10 mouse cellular contexts compared by ENCODE assay signal in the genomic region with DNA sequence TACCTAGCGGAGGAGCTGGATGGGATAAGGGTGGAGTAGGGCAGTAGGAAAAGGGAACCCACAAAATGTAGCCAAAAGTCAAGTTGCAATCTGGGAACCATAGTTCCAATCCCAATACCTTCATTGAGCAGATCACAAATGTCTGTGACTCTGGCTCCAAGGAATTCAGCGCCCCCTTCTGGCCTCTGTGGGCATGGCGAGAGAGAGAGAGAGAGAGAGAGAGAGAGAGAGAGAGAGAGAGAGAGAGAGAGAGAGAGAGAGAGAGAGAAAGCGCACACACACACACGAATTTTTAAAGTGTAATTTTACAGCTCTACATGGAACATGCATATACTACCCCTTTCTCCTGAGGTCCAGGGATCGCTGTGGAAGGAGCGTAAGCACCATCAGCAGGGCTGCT. TPM values are rescaled to one million over a fixed set of nuclear protein-coding genes. Genes with fewer than 3 reads are reported as not detected.
DNase-seq lines count a peak whose midpoint lies in the region; ATAC-seq and TF ChIP-seq lines count a peak whose summit lies in the region.
"Had no signal": no experiment of that assay in that cellular context is flagged by ENCODE, and none has a peak within 500 bp of the region (broad histone marks: within the 10 kb centered on the region; RNA-seq: fewer than 3 reads in every experiment).

No protein-coding gene starts in this region.

- no peak overlapping the region for H3K9ac ChIP-seq in ES-Bruce4 (ENCODE audit: low read depth, poor library complexity, severe bottlenecking)
- H3K9ac ChIP-seq in liver, embryonic 12.5 days: no peak overlapping the region
- H3K9ac ChIP-seq: embryonic facial prominence, embryonic 12.5 days had no signal

- TF ChIP-seq EP300 in ES-Bruce4 (IDR thresholded peaks at IDR 0.05; ENCODE audit: insufficient read depth, low read depth, low read length): no peak

- TF ChIP-seq CTCF in ES-Bruce4 (IDR thresholded peaks at IDR 0.05; ENCODE audit: low read depth, low read length): peak; percentile 49

- peak; percentile 53 for DNase-seq in layer of hippocampus, adult 11-12 months (ENCODE audit: low spot score)
- no peak for DNase-seq in layer of hippocampus, adult 9-10 months (ENCODE audit: low spot score)
- DNase-seq in ZHBTc4 (ENCODE audit: low read depth, low spot score): peak; percentile 64
- DNase-seq in thymus, postnatal 10 days (ENCODE audit: low spot score in 2 of 2): peak; percentile 55 to 72
- DNase-seq in kidney, postnatal 14 days: no peak
- DNase-seq in frontal cortex, postnatal 10 days (ENCODE audit: low spot score in 2 of 2): no peak

- ATAC-seq in liver, embryonic 12.5 days: no peak

- no peak overlapping the region for H3K27ac ChIP-seq in ES-Bruce4 (ENCODE audit: insufficient read depth, low read length)
- no peak overlapping the region for H3K27ac ChIP-seq in liver, embryonic 12.5 days
- H3K27ac ChIP-seq: embryonic facial prominence, embryonic 12.5 days had no signal

- no peaks in the 10 kb centered on the region for H3K9me3 ChIP-seq in ES-Bruce4 (replicated peaks; ENCODE audit: control insufficient read depth, insufficient read depth, low read length, poor library complexity, severe bottlenecking)
- no peaks in the 10 kb centered on the region for H3K9me3 ChIP-seq in liver, embryonic 12.5 days (replicated peaks)
- H3K9me3 ChIP-seq: embryonic facial prominence, embryonic 12.5 days had no signal

- no peak for TF ChIP-seq POLR2A in ES-Bruce4 (IDR thresholded peaks at IDR 0.05; ENCODE audit: insufficient read depth, low read length)

- H3K27me3 ChIP-seq in ES-Bruce4 (ENCODE audit: control insufficient read depth, insufficient read depth, low read length, poor library complexity, severe bottlenecking): no peaks in the 10 kb centered on the region
- H3K27me3 ChIP-seq in liver, embryonic 12.5 days (replicated peaks): peaks cover 21% of the 10 kb centered on the region

- H3K4me2 ChIP-seq in liver, embryonic 12.5 days: peak overlapping the region; percentile 14; the same call in 1 of the 2 replicates
- H3K4me2 ChIP-seq: embryonic facial prominence, embryonic 12.5 days had no signal

- 18% methylated on average over 6 of the region's 7 CpGs for WGBS in liver, embryonic 12.5 days (ENCODE audit: insufficient replicate concordance)

- no peak overlapping the region for H3K4me3 ChIP-seq in ES-Bruce4 (ENCODE audit: low read depth, low read length)
- H3K4me3 ChIP-seq in liver, embryonic 12.5 days: no peak overlapping the region
- H3K4me3 ChIP-seq: embryonic facial prominence, embryonic 12.5 days had no signal

- H3K36me3 ChIP-seq in ES-Bruce4 (ENCODE audit: control insufficient read depth, insufficient read depth, low read length, poor library complexity, severe bottlenecking): no peaks in the 10 kb centered on the region
- no peaks in the 10 kb centered on the region for H3K36me3 ChIP-seq in liver, embryonic 12.5 days
- H3K36me3 ChIP-seq: embryonic facial prominence, embryonic 12.5 days had no signal

- H3K4me1 ChIP-seq in ES-Bruce4 (ENCODE audit: control insufficient read depth, insufficient read depth, low read length): no peaks in the 10 kb centered on the region
- peaks cover 55% of the 10 kb centered on the region for H3K4me1 ChIP-seq in liver, embryonic 12.5 days
- H3K4me1 ChIP-seq: embryonic facial prominence, embryonic 12.5 days had no signal

RNA-seq across cellular contexts. Expression of a gene that starts 6.8 kb away (rescaled TPM):
- polyA plus RNA-seq in ES-Bruce4 (2011; ENCODE audit: insufficient read depth, insufficient read length, low read depth, missing spikeins): 1.4 and 1.8 TPM in 2 replicates
- polyA plus RNA-seq in liver, embryonic 12.5 days (2016; fragmentation: Nextera tagmentation; extraction: Ambion mirVana): 159 and 161 TPM in 2 replicates

RNA-seq across cellular contexts. Expression of a gene that starts 14.2 kb away (rescaled TPM):
- not detected in 2 replicates for polyA plus RNA-seq in ES-Bruce4 (2011; ENCODE audit: insufficient read depth, insufficient read length, low read depth, missing spikeins)
- not detected in 2 replicates for polyA plus RNA-seq in liver, embryonic 12.5 days (2016; fragmentation: Nextera tagmentation; extraction: Ambion mirVana)
- polyA plus RNA-seq: embryonic facial prominence, embryonic 12.5 days; neural tube, embryonic 14.5 days had no signal

RNA-seq across cellular contexts. Expression of a gene that starts 29.5 kb away (rescaled TPM):
- polyA plus RNA-seq in ES-Bruce4 (2011; ENCODE audit: insufficient read depth, insufficient read length, low read depth, missing spikeins): not detected in 2 replicates
- polyA plus RNA-seq in liver, embryonic 12.5 days (2016; fragmentation: Nextera tagmentation; extraction: Ambion mirVana): not detected in 2 replicates

RNA-seq across cellular contexts. Expression of a gene that starts 36.2 kb away (rescaled TPM):
- 25.5 and 37.9 TPM in 2 replicates for polyA plus RNA-seq in ES-Bruce4 (2011; ENCODE audit: insufficient read depth, insufficient read length, low read depth, missing spikeins)
- 22.9 and 23.5 TPM in 2 replicates for polyA plus RNA-seq in liver, embryonic 12.5 days (2016; fragmentation: Nextera tagmentation; extraction: Ambion mirVana)

RNA-seq across cellular contexts. Expression of a gene that starts 46.8 kb away (rescaled TPM):
- 4.7 and 5.3 TPM in 2 replicates for polyA plus RNA-seq in ES-Bruce4 (2011; ENCODE audit: insufficient read depth, insufficient read length, low read depth, missing spikeins)
- polyA plus RNA-seq in liver, embryonic 12.5 days (2016; fragmentation: Nextera tagmentation; extraction: Ambion mirVana): 3.0 and 3.6 TPM in 2 replicates

Comparison
In these comparisons a context has a peak if more than half of its experiments do, and no peak if none do; other contexts are left out.
1. DNase-seq: peak in layer of hippocampus, adult 11-12 months (single experiment), ZHBTc4 (single experiment) and thymus, postnatal 10 days (2 of 2); none in layer of hippocampus, adult 9-10 months (single experiment), kidney, postnatal 14 days (single experiment) and frontal cortex, postnatal 10 days (0 of 2).
2. RNA of a gene that starts 6.8 kb away (polyA plus RNA-seq): 159 to 161 TPM in liver, embryonic 12.5 days; 1.4 to 1.8 TPM in ES-Bruce4; every median in the first group is over 10 times any median in the second.